Mouse (Mus musculus): Measurements from ENCODE around the gene Ggn. TPM values are rescaled to one million over a fixed set of nuclear protein-coding genes. Genes with fewer than 3 reads are reported as not detected.
A peak's percentile ranks its signal among the peaks of the same experiment; 100 is the strongest.
"Not testable (repeated sequence)": the region's sequence is repeated elsewhere in the genome, so short reads cannot be mapped to it uniquely, and the experiment has no call there.

The Ggn gene
- polyA plus RNA-seq, 1 experiment from 2014 or later, result 0.57 TPM

DNA sequence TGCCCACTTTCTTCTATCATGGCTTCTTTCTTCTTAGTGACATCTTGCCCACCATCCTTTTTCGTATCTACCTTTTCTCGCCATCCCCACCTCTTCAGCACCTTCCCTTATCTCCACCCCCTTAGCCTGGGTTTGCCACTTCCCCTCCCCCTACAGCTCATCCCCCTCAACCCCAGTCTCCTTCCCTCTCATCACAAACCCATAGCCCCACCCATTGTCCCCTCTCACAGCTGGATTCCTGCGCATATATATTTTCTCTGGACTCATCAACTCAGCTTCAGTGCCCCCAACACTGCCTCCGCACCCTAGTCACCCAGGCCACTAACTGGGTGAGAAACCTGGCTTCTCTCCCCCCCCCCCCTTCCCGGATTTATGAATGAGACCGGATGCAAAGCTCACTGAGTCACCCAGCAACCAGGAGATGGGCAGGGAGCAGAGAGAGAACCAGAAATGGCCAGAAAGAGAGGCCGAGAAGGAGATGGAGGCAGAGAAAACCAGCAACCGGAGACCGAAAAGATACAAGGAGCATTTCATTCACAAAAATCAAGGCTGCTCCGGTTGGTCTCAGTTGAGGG is 1.8 kb upstream of the Ggn start:
- ATAC-seq (ENCODE audit: low FRiP score), result 0 out of 2 replicates have a peak, but pooled peaks have one; percentile 1
- peak overlapping the region; percentile 70 for H3K4me3 ChIP-seq (replicated peaks)

DNA sequence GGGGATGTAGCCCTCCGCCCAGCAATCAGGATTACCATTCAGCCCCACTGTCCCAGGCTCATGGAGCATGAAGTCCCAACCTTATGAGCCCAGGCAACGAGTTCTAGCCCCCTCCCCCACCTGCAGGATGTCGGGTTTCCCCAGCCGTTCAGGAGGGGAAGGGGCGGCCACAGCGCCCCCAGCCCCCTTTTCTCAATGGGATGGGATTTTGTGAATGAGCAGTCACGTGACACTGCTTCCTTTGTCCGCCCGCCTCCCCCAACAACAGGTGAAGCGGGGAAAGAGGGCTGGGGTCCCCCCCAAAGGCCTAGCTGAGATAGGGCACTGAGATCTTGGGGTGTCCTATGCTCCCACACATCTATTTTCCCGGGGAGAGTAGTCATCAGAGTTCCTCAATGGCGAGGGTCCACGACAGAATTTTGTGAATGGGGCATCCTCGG is 1.2 kb upstream of the Ggn start:
- H3K4me3 ChIP-seq (replicated peaks), result peak overlapping the region; percentile 70
- peak overlapping the region; percentile 76 for H3K9ac ChIP-seq
- peak overlapping the region; percentile 89 for H3K27ac ChIP-seq
- WGBS, result 2% methylated on average over 13 of the region's 14 CpGs
- H3K27me3 ChIP-seq, result peaks cover 47% of the 10 kb centered on the region
- no peaks in the 10 kb centered on the region for H3K9me3 ChIP-seq
- H3K4me2 ChIP-seq, result peak overlapping the region; percentile 78
- H3K36me3 ChIP-seq (replicated peaks), result peaks cover 10% of the 10 kb centered on the region
- ATAC-seq (ENCODE audit: low FRiP score), result peak; percentile 22
- peaks cover 48% of the 10 kb centered on the region for H3K4me1 ChIP-seq

More for the DNA sequence above, 1.8 kb upstream of the Ggn start:
- Histone ChIP-seq H3K4me1 (peaks cover 48% of the 10 kb centered on the region), H3K27ac (peak overlapping the region; percentile 89; the same call in 1 of the 2 replicates), H3K27me3 (peaks cover 41% of the 10 kb centered on the region), H3K4me2 (peak overlapping the region; percentile 78), H3K36me3 (replicated peaks) (peaks cover 5% of the 10 kb centered on the region; the same call in 1 of the 2 replicates), H3K9ac (peak overlapping the region; percentile 76), H3K9me3 (no peaks in the 10 kb centered on the region)
- 2% methylated on average over 10 of the region's 10 CpGs for WGBS

- H3K4me3 ChIP-seq (replicated peaks), result peak overlapping the region; percentile 70
- H3K36me3 ChIP-seq (replicated peaks), result peaks cover 15% of the 10 kb centered on the region
- H3K4me2 ChIP-seq, result peak overlapping the region; percentile 78
- H3K27ac ChIP-seq, result peak overlapping the region; percentile 89
- peaks cover 53% of the 10 kb centered on the region for H3K27me3 ChIP-seq
- H3K4me1 ChIP-seq, result peaks cover 48% of the 10 kb centered on the region
- WGBS, result 0% methylated on average over 24 of the region's 39 CpGs
- H3K9me3 ChIP-seq, result no peaks in the 10 kb centered on the region
- peak; percentile 84 for ATAC-seq (ENCODE audit: low FRiP score)
- peak overlapping the region; percentile 76 for H3K9ac ChIP-seq
Observed at GRCm38 (mm10) chr7:29169231-29170065, 562 bp upstream of the Ggn start.

DNA sequence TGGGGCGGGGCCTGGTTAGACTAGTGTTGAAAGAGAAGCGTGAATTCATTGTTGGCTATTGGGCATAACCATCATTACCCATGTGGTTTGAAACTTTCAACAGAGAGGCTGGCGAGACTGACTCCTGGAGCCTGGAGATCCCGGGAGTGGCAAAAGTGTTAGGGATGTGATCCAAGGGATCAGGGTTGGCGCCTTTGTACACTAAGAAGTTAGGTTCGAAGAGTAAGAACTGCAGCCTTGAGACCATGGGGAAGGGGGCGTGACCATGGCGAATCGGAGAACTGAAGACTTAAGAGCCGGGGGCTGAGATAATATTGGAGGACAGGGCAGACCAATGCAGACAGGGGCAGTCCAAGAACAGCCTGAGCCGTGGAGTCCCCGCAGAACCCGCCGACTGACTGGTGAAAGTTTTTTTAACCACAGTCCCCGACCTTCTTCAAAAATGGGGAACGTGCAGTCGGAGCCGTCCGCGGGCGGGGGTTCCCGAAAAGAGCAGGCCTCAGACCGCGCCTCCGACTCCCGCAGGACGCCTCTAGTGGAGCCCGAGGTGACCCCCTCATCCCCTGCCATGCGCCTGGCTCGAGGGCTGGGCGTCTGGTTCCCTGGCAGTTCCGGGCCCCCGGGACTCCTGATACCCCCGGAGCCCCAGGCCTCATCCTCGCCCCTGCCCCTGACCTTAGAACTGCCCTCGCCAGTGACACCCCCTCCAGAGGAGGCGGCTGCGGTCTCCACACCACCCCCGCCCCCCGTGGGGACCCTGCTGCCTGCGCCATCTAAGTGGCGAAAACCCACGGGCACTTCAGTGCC is 948 bp downstream of the Ggn start:
- Histone ChIP-seq H3K4me2 (peak overlapping the region; percentile 78), H3K36me3 (replicated peaks) (peaks cover 30% of the 10 kb centered on the region), H3K27ac (no peak overlapping the region), H3K4me3 (replicated peaks) (peak overlapping the region; percentile 70), H3K27me3 (peaks cover 58% of the 10 kb centered on the region), H3K9me3 (no peaks in the 10 kb centered on the region), H3K4me1 (peaks cover 48% of the 10 kb centered on the region), H3K9ac (peak overlapping the region; percentile 21)
- 3% methylated on average over 43 of the region's 43 CpGs for WGBS
- no peak for ATAC-seq (ENCODE audit: low FRiP score)

DNA sequence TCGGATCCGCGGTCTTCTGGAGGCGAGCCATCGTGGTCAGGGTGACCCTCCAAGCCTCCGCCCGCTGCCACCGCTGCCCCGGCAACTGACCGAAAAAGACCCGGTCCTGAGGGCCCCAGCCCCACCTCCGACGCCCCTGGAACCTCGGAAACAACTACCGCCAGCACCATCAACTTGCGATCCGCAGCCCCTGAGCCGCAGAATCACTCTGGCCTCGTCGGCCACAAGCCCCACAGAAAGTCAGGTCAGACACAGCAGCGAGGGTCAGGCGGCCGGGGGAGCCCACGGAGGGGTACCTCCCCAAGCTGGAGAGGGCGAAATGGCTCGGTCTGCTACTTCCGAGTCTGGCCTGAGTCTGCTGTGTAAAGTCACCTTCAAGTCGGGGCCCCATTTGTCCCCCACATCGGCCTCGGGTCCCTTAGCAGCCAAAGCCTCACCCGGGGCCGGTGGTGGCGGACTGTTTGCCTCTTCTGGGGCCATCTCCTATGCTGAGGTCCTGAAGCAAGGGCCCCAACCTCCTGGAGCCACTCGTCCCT is 1.6 kb downstream of the Ggn start:
- H3K27me3 ChIP-seq, result peaks cover 58% of the 10 kb centered on the region
- no peak overlapping the region for H3K27ac ChIP-seq
- H3K4me2 ChIP-seq, result peak overlapping the region; percentile 78
- H3K9ac ChIP-seq, result peak overlapping the region; percentile 21; the same call in 1 of the 2 replicates
- WGBS, result 8% methylated on average over 34 of the region's 34 CpGs
- peaks cover 48% of the 10 kb centered on the region for H3K4me1 ChIP-seq
- no peaks in the 10 kb centered on the region for H3K9me3 ChIP-seq
- ATAC-seq (ENCODE audit: low FRiP score), result no peak
- peak overlapping the region; percentile 70 for H3K4me3 ChIP-seq (replicated peaks)
- H3K36me3 ChIP-seq (replicated peaks), result peaks cover 32% of the 10 kb centered on the region

DNA sequence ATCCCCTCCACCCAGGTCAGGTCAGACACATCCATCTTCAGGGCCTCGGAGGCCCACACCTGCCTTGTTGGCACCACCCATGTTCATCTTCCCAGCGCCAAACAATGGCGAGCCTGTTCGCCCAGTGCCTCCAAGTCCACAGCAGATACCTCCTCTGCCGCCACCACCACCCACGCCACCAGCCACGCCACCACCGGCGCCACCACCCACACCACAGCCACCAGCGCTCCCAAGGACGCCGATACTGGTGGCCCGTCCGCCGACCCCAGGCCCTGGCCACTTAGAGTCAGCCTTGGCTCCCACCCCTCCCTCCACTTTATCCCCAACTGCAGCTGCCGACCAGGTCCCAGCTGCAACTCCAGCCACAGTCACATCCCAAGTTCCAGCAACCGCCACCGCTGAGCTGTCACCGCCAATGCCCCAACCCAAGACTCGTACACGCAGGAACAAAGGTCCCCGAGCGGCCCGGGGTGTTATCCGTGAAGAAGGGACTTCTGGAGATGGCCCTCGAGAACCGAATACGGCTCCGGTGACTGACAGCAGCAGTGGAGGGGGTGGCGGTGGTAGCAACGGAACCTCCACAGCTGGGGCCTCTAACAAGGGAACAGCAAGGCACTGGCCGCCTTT is 2.5 kb downstream of the Ggn start:
- peaks cover 47% of the 10 kb centered on the region for H3K4me1 ChIP-seq
- no peak overlapping the region for H3K27ac ChIP-seq
- peaks cover 32% of the 10 kb centered on the region for H3K36me3 ChIP-seq (replicated peaks)

DNA sequence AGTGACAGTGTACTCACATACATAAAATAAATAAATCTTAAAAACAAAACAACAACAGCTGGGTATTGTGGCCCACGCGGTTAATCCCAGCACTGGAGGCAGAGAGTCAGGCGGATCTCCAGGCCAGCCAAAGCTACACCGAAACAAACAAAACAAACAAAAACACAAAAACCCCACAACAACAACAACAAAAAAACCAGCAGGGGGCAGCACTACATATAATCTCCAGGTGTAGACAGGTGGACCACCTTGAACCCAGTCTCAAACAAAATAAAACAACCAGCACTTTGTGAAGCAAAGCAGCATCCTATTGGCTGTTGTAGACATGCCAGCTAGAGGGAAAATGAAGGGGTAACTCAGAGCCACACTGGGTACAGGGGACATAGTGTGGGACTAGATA is 8.1 kb downstream of the Ggn start:
- no peak for ATAC-seq (ENCODE audit: low FRiP score)
- peaks cover 18% of the 10 kb centered on the region for H3K27me3 ChIP-seq
- no peak overlapping the region for H3K9ac ChIP-seq
- H3K9me3 ChIP-seq, result no peaks in the 10 kb centered on the region
- H3K4me1 ChIP-seq, result peaks cover 18% of the 10 kb centered on the region
- H3K27ac ChIP-seq, result no peak overlapping the region
- no peak overlapping the region for H3K4me3 ChIP-seq (replicated peaks)
- peaks cover 32% of the 10 kb centered on the region for H3K36me3 ChIP-seq (replicated peaks)
- WGBS, result 83% methylated on average over 4 of the region's 4 CpGs
- H3K4me2 ChIP-seq, result no peak overlapping the region

More for the DNA sequence above, 2.5 kb downstream of the Ggn start:
- 37% methylated on average over 30 of the region's 32 CpGs for WGBS
- peak overlapping the region; percentile 5; the same call in 1 of the 2 replicates for H3K4me3 ChIP-seq (replicated peaks)
- ATAC-seq (ENCODE audit: low FRiP score), result no peak
- H3K4me2 ChIP-seq, result no peak overlapping the region
- no peaks in the 10 kb centered on the region for H3K9me3 ChIP-seq
- H3K27me3 ChIP-seq, result peaks cover 56% of the 10 kb centered on the region
- H3K9ac ChIP-seq, result no peak overlapping the region

GRCm38 (mm10) chr7:29179323-29179722 is 9.3 kb downstream of the Ggn start:
- peak overlapping the region; percentile 83 for H3K4me3 ChIP-seq (replicated peaks)
- no peak for ATAC-seq (ENCODE audit: low FRiP score)

GRCm38 (mm10) chr7:29180077-29180853 is 10.3 kb downstream of the Ggn start, which contains the start of gene Psmd8:
Psmd8 (minus strand) TSS chr7:29180701.
- Histone ChIP-seq H3K27me3 (no peaks in the 10 kb centered on the region), H3K4me3 (replicated peaks) (peak within 1 kb of the TSS; percentile 83), H3K27ac (peak within 1 kb of the TSS; percentile 74), H3K9me3 (no peaks in the 10 kb centered on the region), H3K36me3 (replicated peaks) (peaks cover 14% of the 10 kb centered on the region), H3K4me1 (peaks cover 18% of the 10 kb centered on the region), H3K4me2 (peak within 1 kb of the TSS; percentile 86), H3K9ac (peak within 1 kb of the TSS; percentile 86)
- WGBS, result under 1% methylated on average over 62 of the region's 62 CpGs
- peak; percentile 95 for ATAC-seq (ENCODE audit: low FRiP score)

More at GRCm38 (mm10) chr7:29179323-29179722, 9.3 kb downstream of the Ggn start:
- H3K27me3 ChIP-seq, result peaks cover 6% of the 10 kb centered on the region
- no peak overlapping the region for H3K27ac ChIP-seq
- peak overlapping the region; percentile 86 for H3K4me2 ChIP-seq
- no peaks in the 10 kb centered on the region for H3K9me3 ChIP-seq
- peak overlapping the region; percentile 86 for H3K9ac ChIP-seq
- peaks cover 18% of the 10 kb centered on the region for H3K4me1 ChIP-seq
- 64% methylated on average over 7 of the region's 7 CpGs for WGBS
- peaks cover 23% of the 10 kb centered on the region for H3K36me3 ChIP-seq (replicated peaks)

- ATAC-seq (ENCODE audit: low FRiP score), result no peak; the same call in 1 of the 2 replicates
- 42% methylated on average over 5 of the region's 5 CpGs for whole genome bisulfite sequencing
- no peak overlapping the region for H3K27ac ChIP-seq
- H3K4me1 ChIP-seq, result peaks cover 18% of the 10 kb centered on the region
- peak overlapping the region; percentile 83 for H3K4me3 ChIP-seq (replicated peaks)
- peak overlapping the region; percentile 86 for H3K4me2 ChIP-seq
- H3K36me3 ChIP-seq (replicated peaks), result peaks cover 8% of the 10 kb centered on the region
- H3K9me3 ChIP-seq, result no peaks in the 10 kb centered on the region
- no peaks in the 10 kb centered on the region for H3K27me3 ChIP-seq
- no peak overlapping the region for H3K9ac ChIP-seq
Observed at GRCm38 (mm10) chr7:29180854-29181236, 10.8 kb downstream of the Ggn start.

DNA sequence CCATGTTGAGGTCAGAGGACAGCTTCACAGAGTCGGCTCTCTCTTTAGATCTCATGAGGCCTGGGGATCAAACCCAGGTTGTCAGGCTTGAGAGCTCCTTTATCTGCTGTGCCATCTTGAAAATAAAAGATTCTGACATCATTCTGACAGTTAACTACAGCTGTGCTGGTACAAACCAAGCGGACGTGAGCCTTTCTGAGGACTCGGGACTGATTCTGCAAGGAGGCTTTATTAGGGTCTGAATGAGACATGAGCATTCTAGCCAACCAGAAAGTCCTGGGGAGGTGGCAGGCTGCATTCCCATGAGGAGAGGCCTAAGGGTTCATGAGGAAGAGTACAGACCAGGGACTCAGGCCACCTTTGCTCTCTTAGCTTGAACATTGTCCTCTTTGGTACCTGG is 11.3 kb downstream of the Ggn start:
- not testable (repeated sequence) for ATAC-seq (ENCODE audit: low FRiP score); H3K9me3 ChIP-seq; H3K27me3 ChIP-seq; H3K4me3 ChIP-seq (replicated peaks); H3K9ac ChIP-seq; H3K36me3 ChIP-seq (replicated peaks); H3K27ac ChIP-seq
- Histone ChIP-seq H3K4me1 (peaks cover 18% of the 10 kb centered on the region), H3K4me2 (peak overlapping the region; percentile 86; the same call in 1 of the 2 replicates)
- 84% methylated on average over 4 of the region's 4 CpGs for WGBS
